Mouse (Mus musculus): ENCODE data around the gene Uqcrc2.

DNA sequence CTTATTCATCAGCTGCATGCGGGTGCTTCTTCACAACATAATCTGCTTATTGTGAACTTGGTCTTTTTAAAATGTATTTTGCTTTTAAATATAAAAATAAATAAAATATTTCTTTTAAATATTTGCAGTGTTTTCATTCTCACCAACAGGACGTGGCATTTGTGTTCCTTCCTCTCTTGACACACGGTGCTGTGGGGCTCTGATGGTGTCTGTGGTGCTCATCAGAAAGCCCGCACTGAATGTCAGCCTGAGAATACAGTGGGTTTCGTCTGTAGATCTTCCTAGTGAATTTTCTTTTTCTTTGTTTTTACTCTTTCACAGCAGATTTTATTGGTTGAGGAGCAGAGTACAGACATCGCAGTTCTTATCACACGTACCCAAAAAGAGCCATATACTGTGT is 36.6 kb upstream of the Uqcrc2 start:
- TF ChIP-seq CTCF (IDR thresholded peaks at IDR 0.05) (no peak), EP300 (IDR thresholded peaks at IDR 0.05) (no peak)

Data from lung, postnatal 0 days (tissue).